ENCODE assay signal across 8 mouse cellular contexts in genomic region chr17:51833578-51834361, GRCm38 (mm10). TPM values are rescaled to one million over a fixed set of nuclear protein-coding genes. Genes with fewer than 3 reads are reported as not detected.
DNase-seq lines count a peak whose midpoint lies in the region; ATAC-seq lines count a peak whose summit lies in the region.

No protein-coding gene starts in this region.

- H3K27ac ChIP-seq in kidney, embryonic 14.5 days (ENCODE audit: low read depth, low read length): no peak overlapping the region
- H3K27ac ChIP-seq in neural tube, embryonic 11.5 days (ENCODE audit: low read depth, low read length): no peak overlapping the region

- no peak overlapping the region for H3K9ac ChIP-seq in kidney, embryonic 14.5 days (ENCODE audit: low read depth, low read length)
- no peak overlapping the region for H3K9ac ChIP-seq in neural tube, embryonic 11.5 days (ENCODE audit: low read length)

- 2% methylated on average over 16 of the region's 16 CpGs for WGBS in kidney, embryonic 14.5 days
- WGBS in neural tube, embryonic 11.5 days: 1% methylated on average over 16 of the region's 16 CpGs

- no peaks in the 10 kb centered on the region for H3K36me3 ChIP-seq in kidney, embryonic 14.5 days (ENCODE audit: control insufficient read depth, insufficient read depth, low read length)
- H3K36me3 ChIP-seq in neural tube, embryonic 11.5 days (ENCODE audit: control insufficient read depth, insufficient read depth, low read length): no peaks in the 10 kb centered on the region

- H3K4me1 ChIP-seq in kidney, embryonic 14.5 days (ENCODE audit: control insufficient read depth, insufficient read depth, low read length): 0 out of 2 replicates have a peak, but pooled peaks cover 7% of the 10 kb centered on the region
- H3K4me1 ChIP-seq in neural tube, embryonic 11.5 days (ENCODE audit: control insufficient read depth, insufficient read depth, low read length): peaks cover 12% of the 10 kb centered on the region

- peak overlapping the region; percentile 97 for H3K4me2 ChIP-seq in kidney, embryonic 14.5 days (replicated peaks; ENCODE audit: low read depth, low read length)
- peak overlapping the region; percentile 98 for H3K4me2 ChIP-seq in neural tube, embryonic 11.5 days (ENCODE audit: low read depth)

- H3K9me3 ChIP-seq in kidney, embryonic 14.5 days (ENCODE audit: control insufficient read depth, low read length): no peaks in the 10 kb centered on the region
- H3K9me3 ChIP-seq in neural tube, embryonic 11.5 days (ENCODE audit: control insufficient read depth, low read length): no peaks in the 10 kb centered on the region

- no peak for DNase-seq in kidney, postnatal 14 days
- DNase-seq in embryo, embryonic 10.5 days (ENCODE audit: low spot score): peak; percentile 35
- peak; percentile 20 for DNase-seq in neural tube, embryonic 11.5 days (ENCODE audit: low spot score)
- DNase-seq in cerebellum, postnatal 10 days: no peak
- no peak for DNase-seq in ovary, adult 18-20 months (ENCODE audit: low spot score)
- no peak for DNase-seq in lung, postnatal 36 days

- no peak; the same call in 1 of the 2 replicates for ATAC-seq in kidney, embryonic 14.5 days (ENCODE audit: low FRiP score, low TSS enrichment)
- peak; percentile 2 for ATAC-seq in inflammation-experienced regulatory T-cells, adult 6 months
- ATAC-seq in neural tube, embryonic 11.5 days (ENCODE audit: insufficient read depth, low FRiP score, low TSS enrichment): no peak

- peaks cover 60% of the 10 kb centered on the region for H3K27me3 ChIP-seq in kidney, embryonic 14.5 days (ENCODE audit: control insufficient read depth, insufficient read depth, low read length)
- H3K27me3 ChIP-seq in neural tube, embryonic 11.5 days (ENCODE audit: control insufficient read depth, insufficient read depth, low read length): peaks cover 26% of the 10 kb centered on the region

- H3K4me3 ChIP-seq in kidney, embryonic 14.5 days (ENCODE audit: low read length): peak overlapping the region; percentile 68; the same call in 1 of the 2 replicates
- peak overlapping the region; percentile 73 for H3K4me3 ChIP-seq in neural tube, embryonic 11.5 days (ENCODE audit: low read depth, low read length)

RNA-seq across cellular contexts. Expression of gene Satb1, which starts 0.7 kb away (rescaled TPM):
- polyA plus RNA-seq in kidney, embryonic 14.5 days (2014; fragmentation: Nextera tagmentation; extraction: Ambion mirVana): 9.0 and 12.7 TPM in 2 replicates
- polyA plus RNA-seq in inflammation-experienced regulatory T-cells, adult 6 months (2017; shearing (Covaris generic)): 10 to 100 TPM; 17.0 to 63.3 (median 36.8) TPM
- 28.4 and 33.5 TPM in 2 replicates for polyA plus RNA-seq in neural tube, embryonic 11.5 days (2014; fragmentation: Nextera tagmentation; extraction: Ambion mirVana)

Comparison
In these comparisons a context has a peak if more than half of its experiments do, and no peak if none do; other contexts are left out.
1. DNase-seq: peak in embryo, embryonic 10.5 days (single experiment) and neural tube, embryonic 11.5 days (single experiment); none in kidney, postnatal 14 days (single experiment), cerebellum, postnatal 10 days (0 of 2), ovary, adult 18-20 months (single experiment) and lung, postnatal 36 days (single experiment).